Mouse (Mus musculus) hindbrain, embryonic 10.5 days (tissue): ENCODE measurements around the gene Trim39. TPM values are rescaled to one million over a fixed set of nuclear protein-coding genes. Genes with fewer than 3 reads are reported as not detected.
A peak's percentile ranks its signal among the peaks of the same experiment; 100 is the strongest.
"Not testable (repeated sequence)": the region's sequence is repeated elsewhere in the genome, so short reads cannot be mapped to it uniquely, and the experiment has no call there.

Experiments
- DNase-seq: peaks from one replicate; pipeline ENCODE4 v3.0.0-alpha.2; 2017; ENCODE audit warnings: low spot score
- H3K27ac ChIP-seq: fragments of 300-500 bp; sonication (generic); 2 replicates; pipeline ENCODE4 v1.5.1; 2016; ENCODE audit warnings: mild to moderate bottlenecking, moderate library complexity
- H3K27me3 ChIP-seq: fragments of 300-500 bp; sonication (generic); 2 replicates; pipeline ENCODE4 v1.6.1; 2016; ENCODE audit warnings: mild to moderate bottlenecking; ENCODE audit not compliant: poor library complexity, insufficient read depth, severe bottlenecking
- H3K36me3 ChIP-seq: fragments of 300-500 bp; sonication (generic); 2 replicates; pipeline ENCODE4 v1.6.1; 2016; ENCODE audit warnings: mild to moderate bottlenecking, moderate library complexity
- H3K4me1 ChIP-seq: fragments of 300-500 bp; sonication (generic); replicated peaks from 2 replicates; pipeline ENCODE4 v1.6.1; 2016; ENCODE audit warnings: mild to moderate bottlenecking
- H3K4me3 ChIP-seq: fragments of 300-500 bp; sonication (generic); 2 replicates; pipeline ENCODE4 v1.5.1; 2016; ENCODE audit warnings: mild to moderate bottlenecking, moderate library complexity
- H3K9me3 ChIP-seq: fragments of 300-500 bp; sonication (generic); 2 replicates; pipeline ENCODE4 v1.6.1; 2016; ENCODE audit warnings: mild to moderate bottlenecking, moderate library complexity
- WGBS: fragments of 180-500 bp; shearing (Covaris S2); methylation state at CpG from one replicate; pipeline ENCODE4 v1.1.7; 2016; 5-methylcytosine and 5-hydroxymethylcytosine counted together
- polyA plus RNA-seq: library from polyadenylated mRNA; unstranded; fragments of >200 nt; fragmentation: Nextera tagmentation; extraction: Ambion mirVana; gene quantifications from 2 replicates; pipeline ENCODE4 v1.2.1, GENCODE M21; 2016

The Trim39 gene
- polyA plus RNA-seq, result 21.1 and 23.8 TPM in 2 replicates

GRCm38 (mm10) chr17:36271586-36272256, at the start of gene Trim39:
TSS of gene Trim39 (minus strand) at chr17:36272247.
- Histone ChIP-seq H3K27me3 (no peaks in the 10 kb centered on the region), H3K4me3 (peak within 1 kb of the TSS; percentile 82), H3K9me3 (no peaks in the 10 kb centered on the region), H3K4me1 (peaks cover 34% of the 10 kb centered on the region), H3K27ac (peak within 1 kb of the TSS; percentile 100), H3K36me3 (peaks cover 61% of the 10 kb centered on the region)
- DNase-seq, result peak; percentile 90
- 2% methylated on average over 43 of the region's 43 CpGs for WGBS

GRCm38 (mm10) chr17:36315689-36316253, 43.7 kb upstream of the Trim39 start:
- Histone ChIP-seq H3K27me3 (no peaks in the 10 kb centered on the region), H3K9me3 (no peaks in the 10 kb centered on the region), H3K4me1 (0 out of 2 replicates have a peak, but pooled peaks cover 5% of the 10 kb centered on the region), H3K4me3 (peak overlapping the region; percentile 63), H3K27ac (peak overlapping the region; percentile 87), H3K36me3 (no peaks in the 10 kb centered on the region)
- DNase-seq, result no peak
- WGBS, result 32% methylated on average over 5 of the region's 5 CpGs

GRCm38 (mm10) chr17:36315041-36315688, 43.1 kb upstream of the Trim39 start:
- DNase-seq, result peak; percentile 59
- Histone ChIP-seq H3K9me3 (no peaks in the 10 kb centered on the region), H3K36me3 (no peaks in the 10 kb centered on the region), H3K4me3 (peak overlapping the region; percentile 63), H3K27me3 (no peaks in the 10 kb centered on the region), H3K27ac (peak overlapping the region; percentile 87), H3K4me1 (0 out of 2 replicates have a peak, but pooled peaks cover 5% of the 10 kb centered on the region)
- WGBS, result under 1% methylated on average over 19 of the region's 19 CpGs

- Histone ChIP-seq H3K36me3 (no peaks in the 10 kb centered on the region), H3K4me1 (0 out of 2 replicates have a peak, but pooled peaks cover 5% of the 10 kb centered on the region), H3K27me3 (no peaks in the 10 kb centered on the region), H3K4me3 (peak overlapping the region; percentile 63), H3K9me3 (no peaks in the 10 kb centered on the region), H3K27ac (peak overlapping the region; percentile 87)
- WGBS, result 3% methylated on average over 9 of the region's 9 CpGs
- DNase-seq, result peak; percentile 28
Measured at GRCm38 (mm10) chr17:36314511-36314910, 42.5 kb upstream of the Trim39 start.

- H3K27me3 ChIP-seq, result no peaks in the 10 kb centered on the region
- no peaks in the 10 kb centered on the region for H3K36me3 ChIP-seq
- no peak for DNase-seq
- 52% methylated on average over 1 of the region's 1 CpGs for WGBS
- H3K27ac ChIP-seq, result no peak overlapping the region
- H3K9me3 ChIP-seq, result no peaks in the 10 kb centered on the region
- no peaks in the 10 kb centered on the region for H3K4me1 ChIP-seq
- no peak overlapping the region for H3K4me3 ChIP-seq
Measured at GRCm38 (mm10) chr17:36309293-36309692, 37.2 kb upstream of the Trim39 start.

- H3K4me3 ChIP-seq, H3K9me3 ChIP-seq, H3K27ac ChIP-seq, H3K27me3 ChIP-seq, H3K36me3 ChIP-seq, H3K4me1 ChIP-seq: not testable (repeated sequence)
- whole genome bisulfite sequencing, result 4% methylated on average over 3 of the region's 3 CpGs
- peak; percentile 59 for DNase-seq
Measured at GRCm38 (mm10) chr17:36308855-36309254, 36.8 kb upstream of the Trim39 start.

GRCm38 (mm10) chr17:36286390-36286789, 14.3 kb upstream of the Trim39 start, which contains the start of gene H2-M10.2:
TSS of gene H2-M10.2 (minus strand) at chr17:36286490.
- H3K36me3 ChIP-seq, result peaks cover 23% of the 10 kb centered on the region
- H3K9me3 ChIP-seq, result peaks cover 14% of the 10 kb centered on the region; the same call in 1 of the 2 replicates
- no peak within 1 kb of the TSS for H3K4me3 ChIP-seq
- DNase-seq, result no peak
- H3K27me3 ChIP-seq, result no peaks in the 10 kb centered on the region
- WGBS, result 87% methylated on average over 2 of the region's 2 CpGs
- no peak within 1 kb of the TSS for H3K27ac ChIP-seq
- no peaks in the 10 kb centered on the region for H3K4me1 ChIP-seq

GRCm38 (mm10) chr17:36281521-36282245, 9.6 kb upstream of the Trim39 start:
- 90% methylated on average over 4 of the region's 4 CpGs for WGBS
- no peak overlapping the region for H3K27ac ChIP-seq
- no peaks in the 10 kb centered on the region for H3K4me1 ChIP-seq
- H3K36me3 ChIP-seq, result peaks cover 66% of the 10 kb centered on the region
- H3K9me3 ChIP-seq, result peaks cover 15% of the 10 kb centered on the region; the same call in 1 of the 2 replicates
- no peak overlapping the region for H3K4me3 ChIP-seq
- H3K27me3 ChIP-seq, result no peaks in the 10 kb centered on the region
- no peak for DNase-seq

- H3K9me3 ChIP-seq, result no peaks in the 10 kb centered on the region
- H3K36me3 ChIP-seq, result peaks cover 65% of the 10 kb centered on the region
- H3K4me1 ChIP-seq, result peaks cover 32% of the 10 kb centered on the region
- H3K4me3 ChIP-seq, result no peak overlapping the region
- no peaks in the 10 kb centered on the region for H3K27me3 ChIP-seq
- DNase-seq, result no peak
- WGBS, result 93% methylated on average over 4 of the region's 4 CpGs
- H3K27ac ChIP-seq, result no peak overlapping the region
Measured at GRCm38 (mm10) chr17:36274776-36275175, 2.7 kb upstream of the Trim39 start.

GRCm38 (mm10) chr17:36273796-36274195, 1.7 kb upstream of the Trim39 start:
- no peaks in the 10 kb centered on the region for H3K27me3 ChIP-seq
- H3K27ac ChIP-seq, result no peak overlapping the region
- peaks cover 34% of the 10 kb centered on the region for H3K4me1 ChIP-seq
- no peak for DNase-seq
- no peaks in the 10 kb centered on the region for H3K9me3 ChIP-seq
- 91% methylated on average over 4 of the region's 4 CpGs for whole genome bisulfite sequencing
- peaks cover 58% of the 10 kb centered on the region for H3K36me3 ChIP-seq
- H3K4me3 ChIP-seq, result no peak overlapping the region

- Histone ChIP-seq H3K9me3 (no peaks in the 10 kb centered on the region), H3K36me3 (peaks cover 59% of the 10 kb centered on the region), H3K4me3 (peak overlapping the region; percentile 82), H3K27me3 (no peaks in the 10 kb centered on the region), H3K27ac (no peak overlapping the region), H3K4me1 (peaks cover 34% of the 10 kb centered on the region)
- DNase-seq, result no peak
- 82% methylated on average over 9 of the region's 9 CpGs for WGBS
Measured at GRCm38 (mm10) chr17:36272643-36273366, 758 bp upstream of the Trim39 start.

- Histone ChIP-seq H3K4me1 (peaks cover 34% of the 10 kb centered on the region), H3K27me3 (no peaks in the 10 kb centered on the region), H3K36me3 (peaks cover 61% of the 10 kb centered on the region), H3K9me3 (no peaks in the 10 kb centered on the region), H3K4me3 (peak overlapping the region; percentile 82), H3K27ac (peak overlapping the region; percentile 100)
- WGBS, result under 1% methylated on average over 83 of the region's 84 CpGs
- peak; percentile 93 for DNase-seq
Measured at GRCm38 (mm10) chr17:36270956-36271585, 976 bp downstream of the Trim39 start.
